Mouse (Mus musculus) gastrocnemius, postnatal 36 days (tissue): ENCODE measurements around the gene Mmp23. TPM values are rescaled to one million over a fixed set of nuclear protein-coding genes. Genes with fewer than 3 reads are reported as not detected.
A peak's percentile ranks its signal among the peaks of the same experiment; 100 is the strongest.
"Not testable (repeated sequence)": the region's sequence is repeated elsewhere in the genome, so short reads cannot be mapped to it uniquely, and the experiment has no call there.

Experiments used
- DNase-seq, 2 experiments: peaks; one replicate each; pipeline ENCODE4 v3.0.0; 2022
- intact Hi-C: fragments of 180-260 bp; cut with DNase I; formaldehyde crosslinking; loops from one replicate; pipeline ENCODE4 v1.15.1; 2025
- long read RNA-seq, 2 experiments: library from polyadenylated mRNA; stranded (forward); transcript quantifications; one replicate each; pipeline ENCODE4 v2.0.0; 2021
- total RNA-seq, 2 experiments: library from RNA; stranded (reverse); gene quantifications; 2 replicates each; pipeline ENCODE4 v1.2.3; 2021

Gene Mmp23
- total RNA-seq = 1 to 10 TPM; 2.2 to 3.5 TPM
- long read RNA-seq, experiment 1, partial matches to known transcripts = 0 of 1 reads
- long read RNA-seq, experiment 1, other reads (novel, unspliced or antisense) = 1 of 1 reads
- long read RNA-seq, experiment 2 = 0 reads

DNA sequence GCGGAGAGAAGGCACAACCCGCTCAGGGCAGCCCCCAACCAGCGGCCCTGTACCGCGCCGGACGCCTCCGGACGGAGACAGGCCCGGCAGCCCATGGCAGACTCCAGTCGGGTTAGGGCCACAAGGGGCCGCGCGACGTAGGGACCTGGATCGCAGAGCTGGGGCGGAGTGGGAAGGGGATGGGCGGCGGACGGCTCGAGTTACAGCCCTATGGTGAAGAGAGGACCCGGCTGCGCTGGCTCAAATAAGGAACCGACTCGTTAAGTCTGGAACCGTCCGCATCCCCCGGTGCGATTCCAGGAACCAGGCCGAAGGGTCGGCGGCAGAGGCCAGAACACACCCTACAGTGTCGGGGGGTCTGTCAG, at the start of gene Mmp23:
Gene Mmp23, minus strand, starts transcription at position 299 of the 365 bp plus-strand sequence.
- intact Hi-C loops = no loop called here
- DNase-seq = peak; percentile 44 to 47

GRCm38 (mm10) chr4:155700425-155700824, 47.2 kb upstream of the Mmp23 start:
- intact Hi-C loops = no loop called here
- DNase-seq = no peak

DNA sequence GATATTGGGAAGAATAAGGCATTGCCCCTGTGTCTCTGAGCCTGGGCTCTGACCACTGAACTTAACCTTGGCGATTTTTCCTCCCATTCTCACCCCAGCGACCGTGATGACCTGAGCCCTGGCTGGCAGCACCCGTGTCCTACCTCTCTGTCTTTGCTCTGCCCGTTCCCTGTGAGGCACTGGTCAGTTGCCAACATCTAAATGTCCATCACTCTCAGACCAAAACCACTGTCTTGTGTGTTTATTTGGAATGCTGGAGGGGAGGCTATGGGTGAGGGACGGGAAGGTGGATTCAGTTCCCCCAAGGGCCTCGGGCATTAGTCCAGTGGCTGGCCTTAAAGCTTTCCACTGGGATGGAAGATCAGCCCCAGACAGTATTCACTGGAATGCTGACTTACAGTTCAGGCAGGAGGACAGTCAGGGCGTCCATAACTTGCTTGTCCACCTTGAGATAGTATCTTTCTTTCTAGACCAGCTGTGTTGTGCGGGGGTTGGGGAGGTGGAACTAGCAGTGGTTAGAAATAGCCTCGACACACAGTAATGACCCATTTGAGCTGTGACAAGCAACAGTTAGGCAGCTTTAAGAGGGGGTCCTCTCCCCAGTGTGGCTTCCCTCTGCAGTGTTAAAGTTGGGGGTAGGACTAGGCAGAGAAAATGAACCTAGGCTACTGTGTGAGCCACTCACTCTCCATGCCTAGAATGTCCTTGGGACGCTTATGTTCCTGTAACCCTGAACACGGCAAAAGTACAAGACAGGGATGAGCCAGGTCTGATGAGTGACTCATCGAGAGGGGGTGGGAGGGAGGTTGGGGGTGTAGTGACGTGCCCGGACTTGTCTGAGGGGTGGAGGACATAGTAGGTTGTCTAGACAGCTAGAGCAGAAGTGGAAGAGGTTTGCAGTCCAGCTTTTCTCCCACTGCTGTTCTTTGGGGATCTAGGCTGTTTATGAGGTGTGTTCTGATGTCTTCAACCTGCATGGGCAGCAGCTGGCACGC, 43.4 kb upstream of the Mmp23 start:
- intact Hi-C loops = no loop called here
- DNase-seq = no peak

- no peak for DNase-seq
- intact Hi-C loops = no loop called here
Observed at GRCm38 (mm10) chr4:155695531-155696062, 42.4 kb upstream of the Mmp23 start.

- intact Hi-C loops = no loop called here
Observed at GRCm38 (mm10) chr4:155694482-155695401, 41.6 kb upstream of the Mmp23 start.

DNA sequence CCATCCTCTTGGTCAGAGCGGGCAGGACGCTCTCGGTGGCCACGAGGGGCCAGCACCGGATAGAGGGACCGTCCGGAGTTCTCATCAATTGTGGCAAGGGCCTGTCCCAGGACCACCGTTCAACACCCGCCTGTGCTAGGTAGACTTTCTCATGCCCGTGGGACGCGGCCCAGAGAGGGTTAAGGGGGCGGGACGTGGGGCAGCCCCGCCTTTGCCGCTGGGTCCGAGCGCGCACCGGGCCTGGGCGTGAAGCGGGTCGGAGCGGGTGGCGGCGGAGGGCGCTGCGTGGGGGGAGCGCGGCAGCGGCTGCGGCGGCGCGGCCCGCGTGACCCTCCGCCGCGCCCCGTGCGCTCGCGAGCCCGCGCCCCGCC, 40.9 kb upstream of the Mmp23 start, which contains the start of gene Fndc10:
Gene Fndc10, plus strand, starts transcription at position 232 of the 371 bp plus-strand sequence.
- intact Hi-C loops = no loop called here
- DNase-seq = peak; percentile 45 to 50

More at GRCm38 (mm10) chr4:155694482-155695401, 41.6 kb upstream of the Mmp23 start:
- DNase-seq = peak in 1 of 2 experiments; percentile 59

- intact Hi-C loops = no loop called here
- DNase-seq = no peak
Observed at GRCm38 (mm10) chr4:155692421-155692820, 39.2 kb upstream of the Mmp23 start.

GRCm38 (mm10) chr4:155690571-155691375, 37.6 kb upstream of the Mmp23 start:
- DNase-seq = no peak
- intact Hi-C loops = no loop called here

- DNase-seq, intact Hi-C loops: not testable (repeated sequence)
Observed at GRCm38 (mm10) chr4:155687764-155688163, 34.6 kb upstream of the Mmp23 start.

DNA sequence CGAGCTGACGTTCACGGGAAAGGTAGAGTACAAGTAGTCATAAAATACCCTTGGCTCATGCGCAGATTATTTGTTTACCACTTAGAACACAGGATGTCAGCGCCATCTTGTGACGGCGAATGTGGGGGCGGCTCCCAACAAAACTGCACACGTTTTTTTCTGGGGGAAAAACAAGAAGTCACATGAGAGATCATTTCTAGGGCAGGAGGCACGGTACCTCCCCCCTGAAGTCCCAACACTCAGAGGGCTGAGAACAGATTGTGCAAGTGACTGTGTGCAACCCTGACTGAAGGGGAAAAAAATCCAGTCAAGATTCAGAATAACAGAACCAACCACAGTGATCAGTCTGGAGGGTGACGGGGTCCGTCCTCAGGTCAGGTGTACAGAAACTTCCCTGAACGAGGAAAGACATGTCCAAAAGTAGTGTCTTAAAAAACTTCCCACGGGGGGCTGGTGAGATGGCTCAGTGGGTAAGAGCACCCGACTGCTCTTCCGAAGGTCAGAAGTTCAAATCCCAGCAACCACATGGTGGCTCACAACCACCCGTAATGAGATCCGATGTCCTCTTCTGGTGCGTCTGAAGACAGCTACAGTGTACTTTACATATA, 30.6 kb upstream of the Mmp23 start:
- intact Hi-C loops, DNase-seq: not testable (repeated sequence)

- intact Hi-C loops = no loop called here
- DNase-seq = no peak
Observed at GRCm38 (mm10) chr4:155675991-155676390, 22.8 kb upstream of the Mmp23 start.

- DNase-seq = no peak
- intact Hi-C loops = no loop called here
Observed at GRCm38 (mm10) chr4:155672082-155672481, 18.9 kb upstream of the Mmp23 start.

DNA sequence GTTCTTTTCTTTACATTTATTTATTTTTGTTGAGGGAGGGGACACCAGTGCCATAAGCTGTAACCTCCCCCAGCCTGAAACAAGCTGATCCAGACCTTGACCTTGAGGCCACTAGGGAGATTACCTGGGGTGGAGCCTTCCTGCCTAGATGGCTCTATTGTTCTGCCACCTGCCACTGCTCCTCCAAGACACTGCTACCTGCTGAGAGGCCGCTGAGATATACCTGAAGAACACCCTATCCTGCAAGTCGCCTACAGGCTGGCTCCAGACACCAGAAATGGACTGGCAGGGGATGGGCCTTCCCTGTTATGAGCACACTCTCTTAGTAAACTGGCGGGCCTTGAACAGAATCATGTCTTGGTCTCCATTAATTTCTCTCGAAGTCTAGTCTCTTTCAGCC, 17.1 kb upstream of the Mmp23 start:
- intact Hi-C loops = not testable (repeated sequence)

GRCm38 (mm10) chr4:155669598-155670075, 16.5 kb upstream of the Mmp23 start:
- intact Hi-C loops = no loop called here

More for the DNA sequence above, 17.1 kb upstream of the Mmp23 start:
- DNase-seq = not testable (repeated sequence)

GRCm38 (mm10) chr4:155668689-155669597, 15.8 kb upstream of the Mmp23 start, which contains the start of gene Mib2:
Gene Mib2, minus strand, starts transcription at chr4:155669198.
- intact Hi-C loops = no loop called here
- peak; percentile 95 to 97 for DNase-seq

More at GRCm38 (mm10) chr4:155669598-155670075, 16.5 kb upstream of the Mmp23 start:
- DNase-seq = no peak

GRCm38 (mm10) chr4:155666903-155667302, 13.7 kb upstream of the Mmp23 start:
- no peak for DNase-seq
- intact Hi-C loops = no loop called here

DNA sequence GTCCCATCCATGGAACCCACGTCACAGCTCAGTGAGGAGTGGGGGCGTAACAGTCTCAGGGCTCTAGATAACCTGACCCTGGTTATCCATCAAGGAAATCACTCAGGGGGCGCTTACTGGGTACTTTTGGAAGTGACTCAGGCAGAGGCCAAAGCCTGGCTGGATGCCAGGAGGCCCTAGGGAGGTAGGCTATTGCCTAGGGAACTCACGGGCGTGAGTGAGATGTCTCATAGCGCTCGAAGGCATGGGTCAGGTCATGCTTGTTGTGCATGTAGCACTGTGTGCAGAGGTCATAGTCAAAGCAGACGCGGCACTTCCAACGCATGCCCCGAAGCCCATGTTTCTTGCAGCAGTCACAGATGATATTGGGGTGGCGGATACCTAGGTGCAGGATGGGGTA, 7.5 kb upstream of the Mmp23 start:
- DNase-seq = no peak
- intact Hi-C loops = no loop called here

DNA sequence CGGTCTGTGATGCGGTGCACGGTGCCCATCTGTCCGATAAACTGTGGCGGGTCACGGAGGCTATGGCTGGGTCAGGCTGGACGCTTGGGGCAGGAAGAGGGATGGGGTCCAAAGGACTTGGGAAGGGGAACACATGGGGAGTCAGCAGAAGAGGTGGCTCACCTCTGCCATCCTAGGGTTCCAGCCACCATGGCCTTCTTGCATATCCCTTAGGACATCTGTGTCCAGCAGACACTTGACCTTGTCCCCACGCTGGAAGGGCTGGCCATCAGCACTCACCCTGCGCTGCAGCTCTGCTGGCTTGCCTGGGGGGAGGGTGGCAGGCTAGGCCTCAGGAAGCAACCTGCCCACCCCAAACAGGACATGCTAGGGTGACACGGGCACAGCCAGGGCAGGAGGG, 5.8 kb upstream of the Mmp23 start:
- no peak for DNase-seq
- intact Hi-C loops = no loop called here
